Mouse (Mus musculus): ENCODE data around the gene Zfp687.

DNA sequence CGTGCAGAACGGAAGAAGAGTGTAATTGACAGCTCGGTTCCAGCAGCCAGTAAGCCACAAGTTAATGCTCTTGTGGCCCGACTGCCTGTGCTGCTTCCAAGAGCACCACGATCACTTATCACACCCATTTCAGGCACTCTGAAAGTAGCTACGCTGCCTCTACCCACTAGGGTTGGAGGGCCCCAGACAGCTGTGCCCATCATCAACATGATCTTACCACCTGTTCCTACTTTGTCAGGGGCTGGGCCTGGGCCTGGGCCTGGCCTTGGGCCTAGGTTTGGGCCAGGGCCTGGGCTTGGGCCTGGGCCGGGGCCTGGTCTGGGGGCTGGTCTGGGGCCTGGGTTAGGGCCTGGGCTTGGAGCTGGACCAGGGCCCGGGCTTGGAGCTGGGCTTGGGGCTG is 57.0 kb downstream of the Zfp687 start:
- TF ChIP-seq POLR2A (IDR thresholded peaks at IDR 0.05; ENCODE audit: borderline replicate concordance, extremely low read depth, insufficient read depth, insufficient read length, poor library complexity, severe bottlenecking), result no peak
- TF ChIP-seq CTCF (IDR thresholded peaks at IDR 0.05; ENCODE audit: borderline replicate concordance, extremely low read depth, insufficient read depth, insufficient read length), result no peak

Measured in brain, embryonic 14.5 days (tissue).